Mouse (Mus musculus): ENCODE data around the gene Macf1. TPM values are rescaled to one million over a fixed set of nuclear protein-coding genes. Genes with fewer than 3 reads are reported as not detected.

Gene Macf1
- polyA plus RNA-seq, 1 experiment from 2014 or later = 47.1 TPM

- Histone ChIP-seq H3K4me2 (ENCODE audit: low read depth, low read length) (no peak overlapping the region), H3K9me3 (replicated peaks; ENCODE audit: control insufficient read depth, low read length) (no peaks in the 10 kb centered on the region), H3K27me3 (ENCODE audit: control insufficient read depth, insufficient read depth, low read length) (no peaks in the 10 kb centered on the region), H3K36me3 (ENCODE audit: control insufficient read depth, insufficient read depth) (peaks cover 69% of the 10 kb centered on the region), H3K4me1 (ENCODE audit: control insufficient read depth, insufficient read depth, low read length) (no peaks in the 10 kb centered on the region), H3K4me3 (ENCODE audit: low read length) (no peak overlapping the region), H3K9ac (ENCODE audit: low read length) (no peak overlapping the region), H3K27ac (ENCODE audit: low read length) (no peak overlapping the region)
- no peak for ATAC-seq (replicated peaks; ENCODE audit: extremely low read depth, insufficient read depth, low FRiP score)
- 83% methylated on average over 8 of the region's 8 CpGs for WGBS
Observed at GRCm38 (mm10) chr4:123355941-123356340, 328.2 kb downstream of the Macf1 start.

DNA sequence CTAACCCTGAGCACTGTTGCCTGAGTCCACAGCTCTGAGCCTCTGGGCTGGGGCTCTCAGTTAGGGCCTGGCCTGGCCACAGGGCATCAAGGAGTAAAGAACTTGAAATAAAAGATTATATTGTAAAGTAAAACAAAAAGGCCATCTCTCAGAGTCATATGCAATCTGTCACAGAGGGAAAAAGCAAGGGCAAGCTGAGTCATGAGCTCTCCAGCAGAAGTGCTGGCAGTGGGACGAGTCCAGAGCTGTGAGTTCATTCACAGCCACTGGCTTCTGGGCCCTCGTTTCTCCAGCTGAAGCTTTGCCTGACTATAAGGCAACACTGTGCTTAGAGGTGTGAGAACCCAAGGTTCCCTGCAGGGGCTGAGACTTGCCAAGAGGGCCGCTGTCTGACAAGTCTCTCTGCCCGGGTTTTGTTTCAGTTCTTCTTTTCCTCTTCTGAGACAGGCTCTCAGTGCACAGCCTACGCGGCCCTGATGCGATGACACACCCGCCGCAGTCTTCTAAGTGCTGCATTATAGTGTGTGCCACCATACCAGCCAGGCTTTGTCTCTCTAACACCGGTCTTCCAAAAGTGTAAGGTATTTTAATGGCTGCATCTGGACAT lies 330.8 kb downstream of the Macf1 start:
- WGBS = 80% methylated on average over 10 of the region's 10 CpGs
- ATAC-seq (replicated peaks; ENCODE audit: extremely low read depth, insufficient read depth, low FRiP score) = no peak
- no peak overlapping the region for H3K4me2 ChIP-seq (ENCODE audit: low read depth, low read length)
- peaks cover 64% of the 10 kb centered on the region for H3K36me3 ChIP-seq (ENCODE audit: control insufficient read depth, insufficient read depth)
- H3K27ac ChIP-seq (ENCODE audit: low read length) = no peak overlapping the region
- H3K9me3 ChIP-seq (replicated peaks; ENCODE audit: control insufficient read depth, low read length) = no peaks in the 10 kb centered on the region
- no peaks in the 10 kb centered on the region for H3K4me1 ChIP-seq (ENCODE audit: control insufficient read depth, insufficient read depth, low read length)
- no peak overlapping the region for H3K9ac ChIP-seq (ENCODE audit: low read length)
- H3K27me3 ChIP-seq (ENCODE audit: control insufficient read depth, insufficient read depth, low read length) = no peaks in the 10 kb centered on the region
- no peak overlapping the region for H3K4me3 ChIP-seq (ENCODE audit: low read length)

DNA sequence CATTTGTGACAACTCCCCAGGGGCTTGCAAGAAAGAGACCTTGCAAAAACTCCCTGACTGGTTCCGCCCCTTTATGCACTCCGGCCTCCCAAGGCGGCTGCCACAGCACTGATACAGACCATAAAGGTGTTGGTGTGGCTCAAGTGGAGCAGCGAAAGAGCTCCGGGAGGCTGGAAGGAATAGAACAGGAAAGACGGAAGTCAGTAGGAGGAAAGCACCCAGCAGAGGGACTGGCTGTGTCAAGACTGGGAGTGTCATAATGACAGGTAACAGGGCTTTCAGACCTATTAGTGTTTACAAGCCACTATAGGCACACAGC lies 340.7 kb downstream of the Macf1 start:
- peak overlapping the region; percentile 59; the same call in 1 of the 2 replicates for H3K9ac ChIP-seq (ENCODE audit: low read length)
- peak overlapping the region; percentile 64 for H3K4me3 ChIP-seq (ENCODE audit: low read length)
- H3K4me2 ChIP-seq (ENCODE audit: low read depth, low read length) = peak overlapping the region; percentile 87
- no peaks in the 10 kb centered on the region for H3K9me3 ChIP-seq (replicated peaks; ENCODE audit: control insufficient read depth, low read length)
- no peak overlapping the region for H3K27ac ChIP-seq (ENCODE audit: low read length)
- no peaks in the 10 kb centered on the region for H3K36me3 ChIP-seq (ENCODE audit: control insufficient read depth, insufficient read depth)
- no peak for ATAC-seq (replicated peaks; ENCODE audit: extremely low read depth, insufficient read depth, low FRiP score)
- H3K4me1 ChIP-seq (ENCODE audit: control insufficient read depth, insufficient read depth, low read length) = peaks cover 13% of the 10 kb centered on the region
- peaks cover 31% of the 10 kb centered on the region for H3K27me3 ChIP-seq (ENCODE audit: control insufficient read depth, insufficient read depth, low read length)
- WGBS = 3% methylated on average over 6 of the region's 6 CpGs

DNA sequence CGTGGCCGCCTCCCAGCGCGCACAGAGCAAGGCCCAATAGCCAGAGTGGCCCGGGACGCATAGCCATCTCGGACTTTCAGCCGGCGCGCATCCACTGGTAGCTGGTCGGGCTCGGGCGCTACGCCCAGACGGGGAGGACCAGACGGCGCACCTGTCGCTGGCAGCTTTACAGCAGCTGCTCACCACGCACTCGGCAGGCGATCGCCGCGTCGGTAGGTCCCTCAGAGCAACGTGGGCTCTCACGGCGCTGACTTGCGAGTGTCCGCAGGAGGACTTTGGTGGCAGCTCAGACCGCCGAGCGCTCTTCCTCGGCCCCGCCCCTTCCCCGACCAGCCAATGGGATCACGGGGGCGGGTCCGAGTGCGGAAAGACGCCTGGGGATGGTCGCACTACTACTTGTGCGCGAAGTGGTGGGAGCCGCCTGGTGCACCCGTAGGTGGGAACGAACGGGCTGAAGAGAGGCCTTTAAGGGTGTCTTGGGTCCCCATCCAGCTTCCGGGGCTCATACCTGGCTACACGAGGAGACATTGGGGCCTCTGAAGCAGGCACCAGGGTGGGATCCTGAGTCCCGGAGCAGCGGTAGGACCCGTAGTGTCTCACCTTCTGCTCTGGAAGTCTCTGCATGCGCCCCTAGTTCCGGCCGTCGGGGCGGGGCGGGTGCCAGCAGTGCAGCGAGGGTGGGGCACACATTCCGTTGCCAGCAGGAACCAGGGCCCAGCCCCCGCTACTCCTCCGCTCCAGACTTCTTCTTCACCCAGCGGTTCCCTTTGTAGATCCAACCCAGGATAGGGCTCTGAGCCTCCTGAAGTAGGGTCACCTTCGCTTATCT lies 341.3 kb downstream of the Macf1 start, which contains the start of gene Bmp8a:
Gene Bmp8a, minus strand, starts transcription at position 611 of the 829 bp plus-strand sequence.
- Histone ChIP-seq H3K27me3 (ENCODE audit: control insufficient read depth, insufficient read depth, low read length) (peaks cover 31% of the 10 kb centered on the region), H3K9me3 (replicated peaks; ENCODE audit: control insufficient read depth, low read length) (no peaks in the 10 kb centered on the region), H3K36me3 (ENCODE audit: control insufficient read depth, insufficient read depth) (no peaks in the 10 kb centered on the region), H3K4me3 (ENCODE audit: low read length) (peak within 1 kb of the TSS; percentile 64), H3K9ac (ENCODE audit: low read length) (peak within 1 kb of the TSS; percentile 59), H3K27ac (ENCODE audit: low read length) (no peak within 1 kb of the TSS), H3K4me1 (ENCODE audit: control insufficient read depth, insufficient read depth, low read length) (peaks cover 13% of the 10 kb centered on the region), H3K4me2 (ENCODE audit: low read depth, low read length) (peak within 1 kb of the TSS; percentile 87)
- ATAC-seq (replicated peaks; ENCODE audit: extremely low read depth, insufficient read depth, low FRiP score) = peak; percentile 86
- WGBS = under 1% methylated on average over 65 of the region's 65 CpGs

DNA sequence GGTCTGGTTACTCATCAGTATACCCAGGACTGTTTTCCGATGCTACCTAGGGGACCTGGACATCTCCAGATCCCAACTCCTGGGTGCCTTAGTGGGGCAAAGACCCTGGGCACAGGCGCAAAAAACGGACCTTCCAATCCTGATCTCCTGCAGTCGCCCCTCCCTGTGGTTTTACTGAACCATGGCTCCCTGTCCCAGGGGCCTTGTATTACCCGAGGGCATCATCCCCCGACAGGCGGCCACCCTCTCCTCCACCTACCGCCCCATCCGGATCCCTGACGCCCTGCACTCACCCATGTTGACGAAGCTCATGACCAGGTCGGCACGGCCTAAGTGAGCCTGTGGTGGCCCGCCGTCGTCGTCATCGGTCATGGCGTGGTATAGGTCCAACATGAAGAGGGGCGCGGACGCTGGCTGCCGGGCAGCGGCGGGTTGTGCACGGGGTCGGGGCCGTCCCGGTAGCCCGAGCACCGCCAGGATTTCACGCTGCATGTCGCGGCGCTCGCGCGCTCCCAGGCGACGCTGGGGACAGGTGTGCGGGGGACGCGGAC lies 342.0 kb downstream of the Macf1 start:
- Histone ChIP-seq H3K4me2 (ENCODE audit: low read depth, low read length) (peak overlapping the region; percentile 87), H3K36me3 (ENCODE audit: control insufficient read depth, insufficient read depth) (no peaks in the 10 kb centered on the region), H3K9ac (ENCODE audit: low read length) (peak overlapping the region; percentile 59), H3K27me3 (ENCODE audit: control insufficient read depth, insufficient read depth, low read length) (peaks cover 31% of the 10 kb centered on the region), H3K4me3 (ENCODE audit: low read length) (peak overlapping the region; percentile 64), H3K4me1 (ENCODE audit: control insufficient read depth, insufficient read depth, low read length) (peaks cover 13% of the 10 kb centered on the region), H3K27ac (ENCODE audit: low read length) (no peak overlapping the region), H3K9me3 (replicated peaks; ENCODE audit: control insufficient read depth, low read length) (no peaks in the 10 kb centered on the region)
- 4% methylated on average over 43 of the region's 43 CpGs for WGBS
- no peak for ATAC-seq (replicated peaks; ENCODE audit: extremely low read depth, insufficient read depth, low FRiP score)

- H3K4me3 ChIP-seq (ENCODE audit: low read length) = no peak overlapping the region
- H3K4me2 ChIP-seq (ENCODE audit: low read depth, low read length) = no peak overlapping the region
- no peaks in the 10 kb centered on the region for H3K36me3 ChIP-seq (ENCODE audit: control insufficient read depth, insufficient read depth)
- 61% methylated on average over 5 of the region's 5 CpGs for WGBS
- H3K9me3 ChIP-seq (replicated peaks; ENCODE audit: control insufficient read depth, low read length) = no peaks in the 10 kb centered on the region
- peaks cover 31% of the 10 kb centered on the region for H3K27me3 ChIP-seq (ENCODE audit: control insufficient read depth, insufficient read depth, low read length)
- H3K27ac ChIP-seq (ENCODE audit: low read length) = no peak overlapping the region
- H3K4me1 ChIP-seq (ENCODE audit: control insufficient read depth, insufficient read depth, low read length) = peaks cover 13% of the 10 kb centered on the region
- no peak overlapping the region for H3K9ac ChIP-seq (ENCODE audit: low read length)
- ATAC-seq (replicated peaks; ENCODE audit: extremely low read depth, insufficient read depth, low FRiP score) = no peak
Observed at GRCm38 (mm10) chr4:123340232-123340631, 343.9 kb downstream of the Macf1 start.

- Histone ChIP-seq H3K27ac (ENCODE audit: low read length) (no peak overlapping the region), H3K9ac (ENCODE audit: low read length) (no peak overlapping the region), H3K4me2 (ENCODE audit: low read depth, low read length) (no peak overlapping the region), H3K36me3 (ENCODE audit: control insufficient read depth, insufficient read depth) (no peaks in the 10 kb centered on the region), H3K9me3 (replicated peaks; ENCODE audit: control insufficient read depth, low read length) (peaks cover 5% of the 10 kb centered on the region; the same call in 1 of the 2 replicates), H3K4me3 (ENCODE audit: low read length) (no peak overlapping the region), H3K4me1 (ENCODE audit: control insufficient read depth, insufficient read depth, low read length) (peaks cover 8% of the 10 kb centered on the region; the same call in 1 of the 2 replicates), H3K27me3 (ENCODE audit: control insufficient read depth, insufficient read depth, low read length) (peaks cover 24% of the 10 kb centered on the region)
- 61% methylated on average over 4 of the region's 4 CpGs for WGBS
- no peak for ATAC-seq (replicated peaks; ENCODE audit: extremely low read depth, insufficient read depth, low FRiP score)
Observed at GRCm38 (mm10) chr4:123337693-123338092, 346.5 kb downstream of the Macf1 start.

- Histone ChIP-seq H3K27me3 (ENCODE audit: control insufficient read depth, insufficient read depth, low read length) (peaks cover 7% of the 10 kb centered on the region), H3K9ac (ENCODE audit: low read length) (no peak overlapping the region), H3K4me3 (ENCODE audit: low read length) (no peak overlapping the region), H3K4me1 (ENCODE audit: control insufficient read depth, insufficient read depth, low read length) (no peaks in the 10 kb centered on the region), H3K36me3 (ENCODE audit: control insufficient read depth, insufficient read depth) (no peaks in the 10 kb centered on the region), H3K27ac (ENCODE audit: low read length) (no peak overlapping the region), H3K9me3 (replicated peaks; ENCODE audit: control insufficient read depth, low read length) (peaks cover 5% of the 10 kb centered on the region; the same call in 1 of the 2 replicates), H3K4me2 (ENCODE audit: low read depth, low read length) (no peak overlapping the region)
- 62% methylated on average over 14 of the region's 14 CpGs for WGBS
- no peak for ATAC-seq (replicated peaks; ENCODE audit: extremely low read depth, insufficient read depth, low FRiP score)
Observed at GRCm38 (mm10) chr4:123335796-123336585, 348.2 kb downstream of the Macf1 start.

Measured in heart, embryonic 16.5 days (tissue).